Mouse (Mus musculus): ENCODE results near the gene Adgrb3.

Adgrb3 gene

DNA sequence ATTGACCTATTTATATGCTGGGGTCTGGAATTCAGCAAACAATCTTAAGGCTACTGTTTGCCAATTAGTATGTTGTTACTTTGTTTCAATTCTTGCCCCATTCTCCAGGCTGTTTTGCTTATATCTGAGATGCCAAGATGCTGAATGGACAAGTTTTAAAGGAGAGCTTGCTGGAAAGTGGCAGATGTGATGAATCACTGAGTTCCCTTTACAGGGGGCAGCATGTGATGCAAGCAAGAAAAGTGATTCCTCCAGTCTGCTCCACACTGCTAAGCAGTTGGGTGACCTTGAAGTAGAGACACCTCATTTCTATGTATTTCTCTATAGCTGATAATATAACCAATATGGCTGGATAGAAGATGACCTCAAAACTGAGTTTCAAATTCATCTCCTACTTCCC lies 512.4 kb downstream of the Adgrb3 start:
- no peak for DNase-seq (ENCODE audit: extremely low spot score, low read depth, low spot score)

DNA sequence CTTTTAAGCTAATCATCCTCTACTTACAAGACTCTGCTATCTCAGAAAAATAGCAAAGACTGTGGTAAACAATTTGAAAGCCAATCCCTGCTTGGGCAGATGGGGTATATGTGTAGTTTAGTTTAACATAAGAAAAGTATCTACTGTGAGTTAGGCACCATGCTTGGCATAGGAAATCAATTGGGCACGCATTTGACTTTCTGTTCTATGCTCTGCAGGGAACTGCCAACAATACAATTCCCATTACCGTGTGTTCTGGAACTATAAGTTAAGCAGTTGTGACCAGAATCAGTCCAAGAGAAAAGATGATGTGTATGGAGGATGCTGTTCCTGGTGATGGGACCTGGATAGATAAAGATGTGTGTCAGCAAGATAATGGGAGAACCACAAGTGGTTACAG lies 517.2 kb downstream of the Adgrb3 start:
- DNase-seq (ENCODE audit: extremely low spot score, low read depth, low spot score) = no peak

DNA sequence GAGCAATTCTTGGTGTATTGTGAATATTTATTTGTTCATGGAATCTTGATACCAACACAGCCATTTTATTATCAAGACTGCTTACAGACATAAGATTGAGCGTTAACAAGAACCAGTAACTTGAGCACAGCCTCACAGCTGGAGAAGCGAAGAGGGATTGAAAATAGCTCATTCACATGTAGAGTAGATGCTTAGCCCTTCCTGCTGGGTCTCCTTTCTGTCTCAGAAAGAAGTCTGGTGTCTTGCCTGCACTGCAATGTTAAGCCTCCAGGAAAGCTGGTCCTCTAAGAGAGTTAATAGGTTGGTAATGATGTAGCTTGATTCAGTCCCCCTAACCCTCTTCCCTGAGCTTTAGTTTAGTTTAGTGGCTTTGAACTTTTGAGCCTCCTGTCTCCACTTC lies 519.4 kb downstream of the Adgrb3 start:
- DNase-seq (ENCODE audit: extremely low spot score, low read depth, low spot score) = no peak

DNA sequence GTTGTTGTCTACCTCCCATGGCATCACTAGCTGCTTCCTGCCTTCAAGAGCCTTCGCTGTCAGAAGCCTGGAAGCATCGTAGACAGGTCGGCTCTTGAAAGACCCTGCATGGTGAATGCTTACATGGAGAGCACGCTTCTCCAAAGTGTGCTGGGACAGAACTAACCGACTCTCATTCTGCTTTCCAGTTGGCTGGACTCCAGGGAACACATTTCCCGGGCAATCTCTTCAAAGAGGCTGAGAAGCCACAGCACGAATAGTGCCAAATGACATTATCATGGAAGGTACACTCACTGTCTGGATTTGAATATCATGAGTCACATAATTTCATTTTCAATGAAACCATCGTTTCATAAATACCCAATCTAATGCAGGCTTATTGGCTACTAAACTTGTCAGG lies 548.0 kb downstream of the Adgrb3 start:
- no peak for DNase-seq (ENCODE audit: extremely low spot score, low read depth, low spot score)

DNA sequence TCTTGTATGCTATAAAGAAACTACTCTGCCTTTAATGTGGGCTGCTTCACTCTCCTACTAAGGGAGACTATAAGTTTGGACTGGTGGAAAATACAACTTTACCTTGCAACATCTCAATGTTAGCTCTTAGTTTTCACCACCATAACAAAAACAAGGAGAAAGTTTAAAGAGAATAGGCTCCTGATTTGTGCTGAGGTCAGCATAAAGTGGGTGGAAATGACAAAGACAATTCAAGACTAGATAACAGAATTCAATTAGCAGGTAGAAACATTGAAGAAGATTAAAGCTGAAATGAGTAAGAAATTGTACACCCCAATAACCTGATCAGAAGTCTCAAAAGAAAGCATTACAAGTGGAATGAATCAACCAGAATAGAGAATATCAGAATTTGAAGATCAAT lies 578.9 kb downstream of the Adgrb3 start:
- no peak for DNase-seq (ENCODE audit: extremely low spot score, low read depth, low spot score)

DNA sequence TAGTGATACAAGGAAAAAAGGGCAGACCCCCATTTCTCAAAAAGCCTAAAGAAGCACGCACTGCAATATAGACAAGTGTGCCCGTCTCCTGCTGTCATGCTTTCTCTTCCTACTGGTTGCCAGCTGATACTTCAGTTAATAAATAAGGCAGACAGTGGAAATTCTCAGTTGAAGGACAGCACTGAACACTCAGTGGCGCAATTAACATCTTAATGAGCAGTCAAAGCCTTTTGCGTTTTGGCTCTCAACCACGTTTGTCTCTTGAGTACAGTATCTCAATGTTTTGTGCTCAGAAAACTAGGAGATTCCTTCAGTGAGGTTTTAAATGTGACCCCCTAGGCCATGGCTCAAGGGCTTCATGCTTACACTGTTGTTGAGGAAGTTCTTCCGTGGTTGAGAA lies 587.1 kb downstream of the Adgrb3 start:
- DNase-seq (ENCODE audit: extremely low spot score, low read depth, low spot score) = no peak

DNA sequence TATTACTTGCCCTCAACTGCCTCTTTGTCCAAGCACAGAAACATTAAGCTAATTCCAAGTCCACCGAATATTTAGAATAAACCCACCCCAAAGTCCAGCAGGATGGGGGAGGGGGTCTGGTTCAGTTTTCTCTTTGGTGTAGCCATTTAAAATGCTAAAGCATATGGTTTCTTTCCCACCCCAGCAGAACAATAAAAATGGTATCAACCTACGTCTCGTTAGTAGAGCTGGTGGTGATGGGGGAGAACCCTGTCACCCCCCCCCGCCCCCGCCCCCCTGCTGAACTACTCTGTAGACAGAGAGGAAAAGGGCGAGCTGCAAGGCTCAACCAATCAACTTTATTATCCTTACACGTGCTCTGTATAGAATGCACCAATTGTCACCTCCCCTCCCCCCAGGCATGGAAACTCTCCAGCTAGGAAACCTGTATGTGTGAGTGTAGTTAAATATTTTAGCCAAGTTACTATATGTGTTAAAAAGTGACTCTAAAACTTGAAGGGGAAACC lies 600.2 kb downstream of the Adgrb3 start:
- DNase-seq (ENCODE audit: extremely low spot score, low read depth, low spot score) = no peak

DNA sequence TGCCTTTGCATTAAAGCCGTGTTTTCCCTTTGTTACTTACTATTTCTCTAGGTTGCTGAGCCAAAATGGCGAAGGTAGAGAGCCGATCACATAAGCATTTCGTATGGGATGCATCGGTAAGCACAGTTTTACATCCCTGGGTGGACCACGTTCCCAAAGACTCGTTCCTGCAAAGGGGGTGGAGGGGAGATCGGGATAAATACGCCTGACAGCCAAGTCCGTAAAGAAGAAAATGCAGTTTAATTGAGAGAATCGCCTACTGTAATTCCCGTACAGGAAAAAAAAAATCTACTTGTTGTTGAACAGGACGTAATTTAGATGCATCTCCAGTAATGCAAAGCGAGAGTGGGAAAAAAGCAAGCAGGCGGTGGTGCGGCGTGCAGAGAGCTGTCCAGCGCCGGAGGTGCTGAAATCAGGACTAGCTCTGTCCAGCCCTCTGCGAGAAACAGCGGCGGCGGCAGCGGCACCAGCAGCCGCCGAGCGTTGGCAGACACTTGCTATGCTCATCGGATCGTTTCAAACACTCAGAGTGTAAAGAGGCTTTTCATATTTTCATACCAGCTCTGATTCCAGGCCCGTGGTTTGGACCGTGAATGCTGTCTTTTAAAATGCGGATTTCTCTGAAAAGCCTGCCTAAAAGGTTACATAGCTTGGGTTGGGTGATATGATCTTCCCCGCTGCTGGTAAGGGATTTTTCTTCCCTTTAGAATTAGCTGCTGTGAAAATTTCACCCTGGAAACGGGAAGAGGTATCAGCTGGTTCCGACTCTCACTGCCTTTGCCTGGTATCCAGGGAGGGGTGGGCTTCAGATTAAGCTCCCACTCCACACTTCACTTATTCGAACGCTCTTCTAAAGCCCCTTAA lies 600.9 kb downstream of the Adgrb3 start:
- peak; percentile 63 for DNase-seq (ENCODE audit: extremely low spot score, low read depth, low spot score)

DNA sequence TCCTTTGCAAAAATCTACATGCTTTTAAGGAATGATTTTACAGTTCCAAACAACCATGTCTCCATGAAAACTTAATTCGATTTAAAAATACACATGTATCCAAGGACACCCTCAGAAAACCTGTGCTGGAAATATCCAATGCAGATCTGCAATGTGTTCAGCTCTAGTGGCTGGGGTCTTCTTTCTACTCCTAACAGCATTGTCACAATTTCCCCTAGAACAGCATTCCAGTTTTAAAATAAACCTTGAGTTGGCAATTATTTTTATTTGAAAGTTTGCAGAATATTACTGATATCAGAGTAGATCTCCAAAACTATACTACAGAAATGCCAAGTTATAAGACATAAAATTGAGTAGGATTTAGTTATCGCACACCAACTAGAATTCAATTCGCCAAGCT lies 601.6 kb downstream of the Adgrb3 start:
- DNase-seq (ENCODE audit: extremely low spot score, low read depth, low spot score) = no peak

DNA sequence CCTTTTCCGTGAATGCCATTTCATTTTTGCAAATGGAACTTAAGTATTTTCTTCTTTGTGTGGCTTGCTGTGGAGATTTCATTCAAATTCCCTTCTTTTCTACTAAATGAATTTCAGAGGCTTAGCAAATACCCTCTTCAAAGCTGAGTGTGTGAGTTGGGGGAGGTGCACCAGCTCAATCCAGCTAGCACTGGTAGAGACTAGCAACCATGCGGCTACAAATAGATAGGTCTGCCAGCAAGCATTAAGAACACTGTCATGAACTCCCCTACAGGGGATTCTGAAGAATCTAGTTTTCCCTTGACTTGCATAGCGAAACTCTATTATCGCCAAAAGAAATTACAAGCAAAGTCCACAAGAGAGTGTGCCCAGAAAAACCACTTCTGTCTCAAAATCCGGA lies 624.9 kb downstream of the Adgrb3 start:
- DNase-seq (ENCODE audit: extremely low spot score, low read depth, low spot score) = no peak

DNA sequence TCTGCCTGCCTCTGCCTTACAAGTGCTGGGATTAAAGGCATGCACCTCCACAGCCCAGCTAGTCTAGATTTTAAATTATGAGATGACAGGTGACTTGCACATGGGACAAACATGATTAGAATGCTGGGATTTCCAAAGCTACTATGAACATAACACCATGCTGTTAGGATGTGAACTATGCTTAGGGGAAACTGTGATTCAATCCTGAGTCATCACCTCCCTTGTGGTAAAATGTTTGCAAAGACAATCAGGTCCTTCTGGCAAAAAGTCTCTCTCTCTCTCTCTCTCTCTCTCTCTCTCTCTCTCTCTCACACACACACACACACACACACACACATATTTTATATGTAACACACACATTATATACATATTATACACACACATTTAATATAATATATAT lies 630.1 kb downstream of the Adgrb3 start:
- no peak for DNase-seq (ENCODE audit: extremely low spot score, low read depth, low spot score)

DNA sequence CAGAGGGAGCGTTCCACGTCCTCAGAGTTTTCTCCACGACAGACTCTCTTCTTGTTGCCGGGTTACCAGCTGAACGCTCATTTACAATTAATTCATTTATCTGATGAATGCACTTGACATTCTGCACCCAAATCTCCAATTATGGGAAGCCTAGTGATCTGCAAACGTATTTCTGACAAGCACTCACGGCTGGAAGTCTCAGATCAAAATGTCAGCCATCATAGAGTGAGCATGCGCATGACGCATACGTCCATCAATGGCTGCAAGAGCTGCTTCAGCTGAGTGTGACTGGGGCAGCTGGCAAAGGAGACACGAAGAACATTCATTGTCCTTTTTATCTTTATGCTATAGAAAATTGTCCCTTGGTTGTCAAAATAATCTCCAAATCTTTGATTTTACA lies 637.5 kb downstream of the Adgrb3 start:
- no peak for DNase-seq (ENCODE audit: extremely low spot score, low read depth, low spot score)

DNA sequence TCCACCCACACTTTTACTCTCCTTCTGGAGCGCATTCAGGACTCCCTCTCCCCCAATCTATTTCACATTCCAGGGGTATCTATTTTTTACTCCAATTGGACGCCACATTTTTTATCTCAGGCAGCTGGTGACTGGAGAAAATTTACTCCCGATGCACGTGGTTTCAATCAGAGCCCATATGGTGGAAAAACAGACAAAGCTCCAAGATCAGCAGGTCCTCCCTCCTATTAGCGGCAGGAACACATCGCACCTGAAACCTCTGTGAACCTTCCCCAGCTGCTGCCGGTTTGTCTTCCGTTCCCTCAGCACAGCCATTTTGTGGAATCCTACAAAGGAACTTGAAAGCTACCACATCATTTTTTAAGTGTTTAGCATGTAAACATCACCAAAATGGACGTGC lies 640.2 kb downstream of the Adgrb3 start:
- peak; percentile 20 for DNase-seq (ENCODE audit: extremely low spot score, low read depth, low spot score)

DNA sequence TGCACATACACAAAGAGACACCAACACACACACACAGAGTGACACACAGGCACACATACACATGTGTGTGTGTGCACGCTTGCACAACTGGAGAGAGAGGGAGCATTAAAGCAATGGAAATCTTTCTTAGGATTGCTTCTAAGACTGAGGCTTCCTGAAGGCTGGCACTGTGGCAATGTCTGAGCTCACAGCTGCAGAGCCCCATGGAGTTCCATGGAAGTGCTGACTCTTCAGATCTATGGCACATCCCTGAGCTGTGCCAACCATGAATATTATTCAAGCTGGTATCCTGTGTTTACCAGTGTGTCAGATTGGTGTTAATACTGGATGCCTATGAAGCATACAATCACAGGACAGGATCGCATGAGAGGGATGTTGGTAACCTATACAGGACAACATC lies 643.6 kb downstream of the Adgrb3 start:
- DNase-seq (ENCODE audit: extremely low spot score, low read depth, low spot score) = no peak

DNA sequence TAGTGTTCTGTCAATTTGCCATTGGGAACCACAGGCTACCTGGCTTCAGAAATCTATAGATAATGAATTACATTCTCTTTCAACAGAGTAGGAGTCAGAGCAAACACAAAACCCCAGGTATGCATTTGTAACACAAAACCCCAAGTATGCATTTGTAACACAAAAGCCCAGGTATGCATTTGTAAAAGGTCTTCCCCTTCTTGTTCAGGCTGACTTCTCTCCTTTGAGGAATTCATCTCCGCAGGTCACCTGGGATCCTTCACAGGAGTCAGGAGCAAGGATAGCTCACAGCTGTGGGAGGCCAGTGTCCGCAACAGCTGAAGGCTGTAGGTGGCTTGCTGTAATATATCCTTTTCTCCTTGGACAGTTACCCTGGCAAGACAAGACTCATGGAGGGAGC lies 647.6 kb downstream of the Adgrb3 start:
- no peak for DNase-seq (ENCODE audit: extremely low spot score, low read depth, low spot score)

DNA sequence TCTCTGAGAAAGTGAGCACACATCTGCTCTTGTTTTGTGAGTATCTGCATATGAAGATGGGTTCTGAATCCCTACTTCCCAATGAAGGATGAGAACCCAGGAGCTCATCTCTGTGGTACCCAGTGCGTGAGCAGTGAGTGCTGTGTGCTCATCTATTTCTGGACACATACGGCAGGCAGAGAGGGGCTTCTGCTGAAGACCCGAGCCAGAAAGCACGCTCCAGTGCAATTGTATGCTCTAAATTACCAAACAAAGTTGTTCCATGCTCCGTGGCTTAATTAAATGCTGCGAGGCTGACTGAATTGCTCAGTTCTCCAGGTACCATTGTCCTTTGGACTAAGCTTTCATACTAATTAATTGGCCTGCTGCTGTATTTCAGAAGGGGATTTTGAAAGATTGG lies 648.9 kb downstream of the Adgrb3 start:
- no peak for DNase-seq (ENCODE audit: extremely low spot score, low read depth, low spot score)

DNA sequence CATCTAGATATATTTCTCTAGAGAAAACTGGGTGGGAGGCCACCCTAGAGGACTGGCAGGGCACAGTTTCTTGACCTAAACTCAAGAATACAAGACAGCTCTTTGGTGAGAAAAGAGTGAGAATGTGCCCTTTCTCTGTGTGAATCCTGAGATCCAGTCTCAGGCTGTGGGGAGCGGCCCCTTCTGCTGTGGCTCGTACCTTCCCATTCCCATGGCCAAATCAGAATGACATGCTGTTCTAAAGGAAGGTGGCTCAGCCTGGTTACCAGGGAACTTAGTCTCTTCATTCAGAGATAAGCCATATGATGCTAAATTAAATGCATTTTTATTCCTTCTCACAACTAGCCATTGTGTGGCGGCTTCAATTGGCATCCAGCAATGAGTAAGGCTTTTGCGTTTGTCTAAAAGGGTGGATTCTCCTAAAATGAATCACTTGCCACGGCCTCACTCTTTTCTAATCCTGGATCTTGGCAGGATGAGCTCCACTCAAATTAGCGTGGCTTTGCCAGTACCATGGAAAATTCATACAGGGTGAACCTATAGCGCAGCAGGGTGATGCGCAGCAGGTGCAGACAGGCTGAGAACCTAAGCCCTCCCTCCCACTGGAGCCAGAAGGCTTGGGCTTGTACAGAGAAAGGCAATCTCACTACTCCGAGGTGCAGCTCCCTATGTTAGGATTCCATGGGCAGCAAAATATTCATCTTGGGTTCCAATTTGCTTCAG lies 649.5 kb downstream of the Adgrb3 start:
- DNase-seq (ENCODE audit: extremely low spot score, low read depth, low spot score) = no peak

DNA sequence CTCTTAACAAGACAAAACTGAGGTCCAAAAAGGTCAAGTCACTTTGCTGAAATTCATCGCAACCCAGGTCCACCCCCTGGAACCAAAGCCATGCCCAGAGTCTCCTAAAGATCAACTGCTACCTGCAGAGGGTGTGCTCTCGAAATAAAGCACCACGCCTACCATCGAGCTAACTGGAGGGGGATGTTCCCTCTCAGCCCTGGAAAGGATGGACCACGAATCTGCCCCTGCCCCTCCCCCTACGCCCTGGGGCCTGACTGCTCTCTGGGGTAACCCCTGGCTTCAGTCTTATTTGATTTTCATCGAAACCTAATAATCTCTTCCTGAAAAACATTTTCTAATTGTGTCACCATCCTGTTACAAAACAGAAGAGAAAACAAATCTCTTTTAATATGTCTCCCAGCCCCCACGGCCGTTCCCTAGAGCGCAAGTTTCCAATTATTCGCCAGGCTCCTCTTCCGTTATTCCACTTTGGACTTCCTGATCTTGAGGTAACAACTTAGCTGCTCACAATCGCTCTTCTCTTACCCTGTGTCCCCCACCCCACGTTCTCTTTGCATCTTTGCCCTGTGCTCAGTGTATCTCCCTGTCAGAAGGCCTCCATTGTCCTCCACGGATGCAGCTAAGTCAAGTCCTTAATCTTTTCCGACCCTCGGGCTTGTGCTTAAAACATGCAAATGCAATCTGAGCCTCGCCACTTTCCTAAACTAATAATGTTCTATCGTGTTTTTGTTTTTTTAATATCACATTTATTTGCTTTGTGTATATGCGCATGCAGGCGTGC lies 651.0 kb downstream of the Adgrb3 start:
- DNase-seq (ENCODE audit: extremely low spot score, low read depth, low spot score) = no peak

DNA sequence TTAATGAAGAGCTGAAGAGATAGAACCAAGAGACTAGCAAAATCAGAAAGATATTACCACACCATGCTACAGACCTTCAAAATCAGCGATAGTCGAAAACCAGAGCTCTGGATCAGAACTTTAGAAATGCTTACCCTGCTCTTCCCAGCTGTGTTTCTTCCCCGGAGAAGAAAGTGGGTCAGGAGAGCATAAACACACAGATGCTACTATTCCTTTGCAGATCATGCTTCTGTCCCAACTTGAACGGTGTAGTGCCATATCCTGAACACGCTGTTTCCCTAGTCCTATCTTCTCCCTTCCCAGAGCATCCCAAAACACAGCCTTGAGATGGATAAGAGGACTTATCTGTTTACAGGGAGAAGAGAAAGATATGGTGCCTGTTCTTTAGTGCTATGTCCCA lies 662.4 kb downstream of the Adgrb3 start:
- DNase-seq (ENCODE audit: extremely low spot score, low read depth, low spot score) = no peak

DNA sequence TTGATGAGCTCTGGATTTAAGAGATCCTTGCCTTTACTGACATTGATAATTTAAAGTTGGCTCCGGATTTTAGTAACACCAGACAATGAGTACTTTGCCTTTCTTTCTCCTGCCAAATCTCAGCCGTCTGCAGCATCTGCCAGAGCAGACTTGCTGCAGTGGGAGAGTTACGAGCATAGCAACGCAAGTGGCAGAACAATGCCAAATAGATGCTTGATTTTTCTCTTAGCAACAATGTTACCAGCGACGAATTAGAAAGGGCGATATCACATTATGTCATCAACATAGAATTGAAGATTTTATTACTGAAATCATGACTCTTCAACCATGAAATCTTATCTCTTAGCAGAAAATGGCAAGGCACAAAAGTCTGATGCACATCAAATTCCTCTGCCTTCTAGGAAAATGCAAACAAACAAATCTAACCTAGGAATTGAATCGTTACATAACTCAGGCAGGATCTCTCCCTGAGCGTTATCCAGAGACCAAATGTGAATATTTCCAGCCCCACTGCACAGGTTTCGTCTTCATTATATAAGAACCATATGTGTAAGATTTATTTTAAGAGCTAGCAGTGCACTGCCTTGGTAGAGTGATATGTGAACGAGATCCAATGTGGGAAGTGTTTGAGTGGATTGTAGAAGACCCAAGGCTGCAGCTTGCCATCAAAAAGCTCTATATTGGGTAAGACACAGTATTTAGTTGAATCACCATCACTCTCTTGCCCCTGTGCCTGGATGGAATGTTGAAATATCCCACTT lies 663.3 kb downstream of the Adgrb3 start:
- no peak for DNase-seq (ENCODE audit: extremely low spot score, low read depth, low spot score)

DNA sequence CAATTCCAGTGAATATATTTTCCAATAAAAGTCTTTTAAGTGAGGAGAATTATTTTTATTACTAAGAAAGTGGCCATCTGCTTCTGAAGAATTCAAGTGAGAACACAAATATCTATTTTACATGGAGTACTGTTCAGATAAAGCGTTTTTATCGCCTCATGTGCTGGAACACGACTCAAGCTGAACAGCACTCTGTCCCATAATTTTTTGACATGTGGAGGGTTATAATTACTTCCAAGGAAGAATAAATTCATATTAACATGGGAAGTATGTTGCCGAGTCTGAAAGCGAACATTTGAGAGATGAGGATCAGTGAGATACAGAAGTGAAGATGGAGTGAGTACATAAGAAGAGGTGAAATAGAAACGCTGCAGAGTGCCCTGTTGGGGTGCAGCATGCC lies 665.9 kb downstream of the Adgrb3 start:
- DNase-seq (ENCODE audit: extremely low spot score, low read depth, low spot score) = no peak
